Mouse (Mus musculus): ENCODE data around the gene Lax1.
"Not testable (repeated sequence)": the region's sequence is repeated elsewhere in the genome, so short reads cannot be mapped to it uniquely, and the experiment has no call there.

The Lax1 gene

GRCm38 (mm10) chr1:133689897-133690296 lies at the start of gene Lax1:
Lax1 (minus strand) TSS chr1:133690108.
- no peak for DNase-seq (ENCODE audit: extremely low spot score, low read depth, low spot score)

GRCm38 (mm10) chr1:133736664-133737063 lies 46.8 kb upstream of the Lax1 start:
- DNase-seq (ENCODE audit: extremely low spot score, low read depth, low spot score) = no peak

- DNase-seq (ENCODE audit: extremely low spot score, low read depth, low spot score) = no peak
These were observed 46.2 kb upstream of the Lax1 start for GRCm38 (mm10) chr1:133735995-133736652.

GRCm38 (mm10) chr1:133732814-133733213 lies 42.9 kb upstream of the Lax1 start:
- DNase-seq (ENCODE audit: extremely low spot score, low read depth, low spot score) = no peak

GRCm38 (mm10) chr1:133728339-133728738 lies 38.4 kb upstream of the Lax1 start:
- DNase-seq (ENCODE audit: extremely low spot score, low read depth, low spot score) = no peak

GRCm38 (mm10) chr1:133720342-133720741 lies 30.4 kb upstream of the Lax1 start:
- DNase-seq (ENCODE audit: extremely low spot score, low read depth, low spot score) = no peak

GRCm38 (mm10) chr1:133718786-133719185 lies 28.9 kb upstream of the Lax1 start:
- no peak for DNase-seq (ENCODE audit: extremely low spot score, low read depth, low spot score)

- no peak for DNase-seq (ENCODE audit: extremely low spot score, low read depth, low spot score)
These were observed 28.4 kb upstream of the Lax1 start for GRCm38 (mm10) chr1:133718296-133718695.

- DNase-seq (ENCODE audit: extremely low spot score, low read depth, low spot score) = no peak
These were observed 26.6 kb upstream of the Lax1 start for GRCm38 (mm10) chr1:133716464-133716863.

GRCm38 (mm10) chr1:133715191-133715590 lies 25.3 kb upstream of the Lax1 start:
- no peak for DNase-seq (ENCODE audit: extremely low spot score, low read depth, low spot score)

GRCm38 (mm10) chr1:133713009-133713370 lies 23.1 kb upstream of the Lax1 start:
- no peak for DNase-seq (ENCODE audit: extremely low spot score, low read depth, low spot score)

- DNase-seq (ENCODE audit: extremely low spot score, low read depth, low spot score) = no peak
These were observed 22.5 kb upstream of the Lax1 start for GRCm38 (mm10) chr1:133712288-133713008.

GRCm38 (mm10) chr1:133711376-133711775 lies 21.5 kb upstream of the Lax1 start:
- DNase-seq (ENCODE audit: extremely low spot score, low read depth, low spot score) = no peak

GRCm38 (mm10) chr1:133710895-133711294 lies 21.0 kb upstream of the Lax1 start:
- DNase-seq (ENCODE audit: extremely low spot score, low read depth, low spot score) = no peak

GRCm38 (mm10) chr1:133709292-133709691 lies 19.4 kb upstream of the Lax1 start:
- DNase-seq (ENCODE audit: extremely low spot score, low read depth, low spot score) = no peak

GRCm38 (mm10) chr1:133701824-133702223 lies 11.9 kb upstream of the Lax1 start:
- not testable (repeated sequence) for DNase-seq (ENCODE audit: extremely low spot score, low read depth, low spot score)

GRCm38 (mm10) chr1:133697935-133698620 lies 8.2 kb upstream of the Lax1 start:
- no peak for DNase-seq (ENCODE audit: extremely low spot score, low read depth, low spot score)

- DNase-seq (ENCODE audit: extremely low spot score, low read depth, low spot score) = no peak
These were observed 6.0 kb upstream of the Lax1 start for GRCm38 (mm10) chr1:133695901-133696300.

- no peak for DNase-seq (ENCODE audit: extremely low spot score, low read depth, low spot score)
These were observed 5.0 kb upstream of the Lax1 start for GRCm38 (mm10) chr1:133694876-133695275.

- DNase-seq (ENCODE audit: extremely low spot score, low read depth, low spot score) = no peak
These were observed 4.4 kb upstream of the Lax1 start for GRCm38 (mm10) chr1:133694301-133694700.

- no peak for DNase-seq (ENCODE audit: extremely low spot score, low read depth, low spot score)
These were observed 3.7 kb upstream of the Lax1 start for GRCm38 (mm10) chr1:133693536-133694114.

GRCm38 (mm10) chr1:133692195-133692594 lies 2.3 kb upstream of the Lax1 start:
- no peak for DNase-seq (ENCODE audit: extremely low spot score, low read depth, low spot score)
